Mouse (Mus musculus): Measurements from ENCODE around the gene Thap11. TPM values are rescaled to one million over a fixed set of nuclear protein-coding genes. Genes with fewer than 3 reads are reported as not detected.
A peak's percentile ranks its signal among the peaks of the same experiment; 100 is the strongest.
"Not testable (repeated sequence)": the region's sequence is repeated elsewhere in the genome, so short reads cannot be mapped to it uniquely, and the experiment has no call there.

The Thap11 gene
- polyA plus RNA-seq, 1 experiment: 41.5 TPM

- Histone ChIP-seq H3K27me3 (replicated peaks; ENCODE audit: control insufficient read depth, insufficient read depth, low read length) (no peaks in the 10 kb centered on the region), H3K4me1 (ENCODE audit: control insufficient read depth, insufficient read depth, low read length) (peaks cover 8% of the 10 kb centered on the region; the same call in 1 of the 2 replicates), H3K36me3 (ENCODE audit: control insufficient read depth, insufficient read depth, low read length) (no peaks in the 10 kb centered on the region), H3K4me3 (ENCODE audit: insufficient read depth, low read depth, low read length) (peak within 1 kb of the TSS; percentile 90), H3K27ac (ENCODE audit: insufficient read depth, low read depth, low read length) (peak within 1 kb of the TSS; percentile 81)
- under 1% methylated on average over 52 of the region's 52 CpGs for WGBS
- peak; percentile 64 for TF ChIP-seq POLR2A (IDR thresholded peaks at IDR 0.05; ENCODE audit: low read depth, low read length)
- no peak for TF ChIP-seq CTCF (conservative IDR thresholded peaks at IDR 0.05; ENCODE audit: insufficient read depth, insufficient read length, low read depth, low read length)
- DNase-seq: peak; percentile 100
Observed at GRCm38 (mm10) chr8:105826861-105827848, 27.8 kb upstream of the Thap11 start, which contains the start of the genes Ranbp10 and Tsnaxip1. Gene Ranbp10, minus strand, starts transcription at chr8:105827350. Gene Tsnaxip1, plus strand, starts transcription at chr8:105827731.

- H3K36me3 ChIP-seq (ENCODE audit: control insufficient read depth, insufficient read depth, low read length); H3K4me1 ChIP-seq (ENCODE audit: control insufficient read depth, insufficient read depth, low read length); H3K27me3 ChIP-seq (replicated peaks; ENCODE audit: control insufficient read depth, insufficient read depth, low read length); H3K27ac ChIP-seq (ENCODE audit: insufficient read depth, low read depth, low read length); DNase-seq; H3K4me3 ChIP-seq (ENCODE audit: insufficient read depth, low read depth, low read length): not testable (repeated sequence)
- 86% methylated on average over 2 of the region's 2 CpGs for WGBS
Observed at GRCm38 (mm10) chr8:105833740-105834139, 21.2 kb upstream of the Thap11 start.

GRCm38 (mm10) chr8:105835318-105835717 is 19.6 kb upstream of the Thap11 start:
- DNase-seq: peak; percentile 87
- TF ChIP-seq CTCF (conservative IDR thresholded peaks at IDR 0.05; ENCODE audit: insufficient read depth, insufficient read length, low read depth, low read length) (peak; percentile 84), POLR2A (IDR thresholded peaks at IDR 0.05; ENCODE audit: low read depth, low read length) (no peak)

GRCm38 (mm10) chr8:105836991-105837390 is 17.9 kb upstream of the Thap11 start:
- no peak overlapping the region for H3K4me3 ChIP-seq (ENCODE audit: insufficient read depth, low read depth, low read length)
- 81% methylated on average over 6 of the region's 6 CpGs for WGBS
- no peaks in the 10 kb centered on the region for H3K27me3 ChIP-seq (replicated peaks; ENCODE audit: control insufficient read depth, insufficient read depth, low read length)
- no peak for TF ChIP-seq CTCF (conservative IDR thresholded peaks at IDR 0.05; ENCODE audit: insufficient read depth, insufficient read length, low read depth, low read length)
- no peak for TF ChIP-seq POLR2A (IDR thresholded peaks at IDR 0.05; ENCODE audit: low read depth, low read length)
- no peak for DNase-seq
- no peaks in the 10 kb centered on the region for H3K4me1 ChIP-seq (ENCODE audit: control insufficient read depth, insufficient read depth, low read length)
- H3K27ac ChIP-seq (ENCODE audit: insufficient read depth, low read depth, low read length): no peak overlapping the region
- no peaks in the 10 kb centered on the region for H3K36me3 ChIP-seq (ENCODE audit: control insufficient read depth, insufficient read depth, low read length)

More at GRCm38 (mm10) chr8:105835318-105835717, 19.6 kb upstream of the Thap11 start:
- no peaks in the 10 kb centered on the region for H3K27me3 ChIP-seq (replicated peaks; ENCODE audit: control insufficient read depth, insufficient read depth, low read length)
- H3K4me3 ChIP-seq (ENCODE audit: insufficient read depth, low read depth, low read length): no peak overlapping the region
- WGBS: 16% methylated on average over 11 of the region's 11 CpGs
- no peaks in the 10 kb centered on the region for H3K36me3 ChIP-seq (ENCODE audit: control insufficient read depth, insufficient read depth, low read length)
- H3K27ac ChIP-seq (ENCODE audit: insufficient read depth, low read depth, low read length): no peak overlapping the region
- H3K4me1 ChIP-seq (ENCODE audit: control insufficient read depth, insufficient read depth, low read length): no peaks in the 10 kb centered on the region

GRCm38 (mm10) chr8:105839209-105839608 is 15.7 kb upstream of the Thap11 start:
- no peak for TF ChIP-seq CTCF (conservative IDR thresholded peaks at IDR 0.05; ENCODE audit: insufficient read depth, insufficient read length, low read depth, low read length)
- TF ChIP-seq POLR2A (IDR thresholded peaks at IDR 0.05; ENCODE audit: low read depth, low read length): no peak
- Histone ChIP-seq H3K27ac (ENCODE audit: insufficient read depth, low read depth, low read length) (no peak overlapping the region), H3K4me1 (ENCODE audit: control insufficient read depth, insufficient read depth, low read length) (no peaks in the 10 kb centered on the region), H3K27me3 (replicated peaks; ENCODE audit: control insufficient read depth, insufficient read depth, low read length) (no peaks in the 10 kb centered on the region), H3K4me3 (ENCODE audit: insufficient read depth, low read depth, low read length) (no peak overlapping the region), H3K36me3 (ENCODE audit: control insufficient read depth, insufficient read depth, low read length) (no peaks in the 10 kb centered on the region)
- DNase-seq: no peak
- WGBS: 88% methylated on average over 5 of the region's 5 CpGs

GRCm38 (mm10) chr8:105846678-105847077 is 8.3 kb upstream of the Thap11 start:
- no peak overlapping the region for H3K4me3 ChIP-seq (ENCODE audit: insufficient read depth, low read depth, low read length)
- WGBS: 82% methylated on average over 11 of the region's 11 CpGs
- no peak for DNase-seq
- H3K4me1 ChIP-seq (ENCODE audit: control insufficient read depth, insufficient read depth, low read length): no peaks in the 10 kb centered on the region
- H3K27me3 ChIP-seq (replicated peaks; ENCODE audit: control insufficient read depth, insufficient read depth, low read length): no peaks in the 10 kb centered on the region
- TF ChIP-seq CTCF (conservative IDR thresholded peaks at IDR 0.05; ENCODE audit: insufficient read depth, insufficient read length, low read depth, low read length) (no peak), POLR2A (IDR thresholded peaks at IDR 0.05; ENCODE audit: low read depth, low read length) (no peak)
- H3K36me3 ChIP-seq (ENCODE audit: control insufficient read depth, insufficient read depth, low read length): no peaks in the 10 kb centered on the region
- no peak overlapping the region for H3K27ac ChIP-seq (ENCODE audit: insufficient read depth, low read depth, low read length)

GRCm38 (mm10) chr8:105850014-105850413 is 4.9 kb upstream of the Thap11 start:
- Histone ChIP-seq H3K4me1 (ENCODE audit: control insufficient read depth, insufficient read depth, low read length) (no peaks in the 10 kb centered on the region; the same call in 1 of the 2 replicates), H3K36me3 (ENCODE audit: control insufficient read depth, insufficient read depth, low read length) (no peaks in the 10 kb centered on the region), H3K4me3 (ENCODE audit: insufficient read depth, low read depth, low read length) (no peak overlapping the region), H3K27me3 (replicated peaks; ENCODE audit: control insufficient read depth, insufficient read depth, low read length) (no peaks in the 10 kb centered on the region), H3K27ac (ENCODE audit: insufficient read depth, low read depth, low read length) (no peak overlapping the region)
- no peak for DNase-seq
- TF ChIP-seq CTCF (conservative IDR thresholded peaks at IDR 0.05; ENCODE audit: insufficient read depth, insufficient read length, low read depth, low read length) (no peak), POLR2A (IDR thresholded peaks at IDR 0.05; ENCODE audit: low read depth, low read length) (no peak)
- 69% methylated on average over 4 of the region's 4 CpGs for WGBS
